Mouse (Mus musculus): ENCODE measurements around the gene Cfap300.

- TF ChIP-seq POLR2AphosphoS5 (IDR thresholded peaks at IDR 0.05; ENCODE audit: insufficient replicate concordance, low read depth, low read length): no peak
- TF ChIP-seq CTCF (IDR thresholded peaks at IDR 0.05; ENCODE audit: low read depth, low read length): no peak
- TF ChIP-seq TAL1 (conservative IDR thresholded peaks at IDR 0.05; ENCODE audit: low read depth, low read length): no peak
These were observed 48.3 kb downstream of the Cfap300 start for GRCm38 (mm10) chr9:7994275-7994674.
